Mouse (Mus musculus) MEL (cell line): ENCODE measurements around the gene Ccr6. TPM values are rescaled to one million over a fixed set of nuclear protein-coding genes. Genes with fewer than 3 reads are reported as not detected.

Source experiments
- DNase-seq: peaks from one replicate; pipeline ENCODE4 v3.0.0; 2011; ENCODE audit warnings: low read depth, low spot score
- H3K27ac ChIP-seq: 2 replicates; pipeline ENCODE4 v1.5.1; 2012; ENCODE audit warnings: low read depth, mild to moderate bottlenecking, control low read depth, low read length, moderate library complexity; ENCODE audit not compliant: control insufficient read depth
- H3K27me3 ChIP-seq, 2 experiments: fragments of 150-350 bp in 1 of 2; sonication (generic) in 1 of 2; 2 replicates each; pipeline ENCODE4 v1.6.1; 2012; ENCODE audit warnings: low read length in 2 of 2, mild to moderate bottlenecking in 2 of 2, improper control_type of control experiment in 1 of 2, moderate library complexity in 1 of 2; ENCODE audit not compliant: insufficient read depth in 2 of 2, control insufficient read depth in 1 of 2
- H3K36me3 ChIP-seq, 2 experiments: 2 replicates each; pipeline ENCODE4 v1.6.1; 2012 to 2014; ENCODE audit warnings: low read length in 2 of 2, improper control_type of control experiment in 1 of 2, inconsistent platforms in 1 of 2, mild to moderate bottlenecking in 1 of 2; ENCODE audit not compliant: insufficient read depth in 2 of 2, control insufficient read depth in 1 of 2
- H3K4me1 ChIP-seq, 2 experiments: fragments of 150-350 bp in 1 of 2; sonication (generic) in 1 of 2; 2 replicates each; pipeline ENCODE4 v1.6.1; 2012; ENCODE audit warnings: low read length in 2 of 2, improper control_type of control experiment in 1 of 2, mild to moderate bottlenecking in 1 of 2; ENCODE audit not compliant: insufficient read depth in 2 of 2, control insufficient read depth in 1 of 2
- H3K4me3 ChIP-seq, 2 experiments: fragments of 150-350 bp in 1 of 2; sonication (generic) in 1 of 2; 2 replicates each; pipeline ENCODE4 v1.5.1; 2012; ENCODE audit warnings: low read depth in 2 of 2, low read length in 2 of 2, mild to moderate bottlenecking in 2 of 2, moderate library complexity in 2 of 2, control low read depth in 1 of 2, improper control_type of control experiment in 1 of 2; ENCODE audit not compliant: control insufficient read depth in 1 of 2, insufficient read depth in 1 of 2
- H3K79me2 ChIP-seq: 2 replicates; pipeline ENCODE4 v1.6.1; 2012; ENCODE audit warnings: mild to moderate bottlenecking, low read length, moderate library complexity; ENCODE audit not compliant: control insufficient read depth, poor library complexity, insufficient read depth
- H3K9ac ChIP-seq: 2 replicates; pipeline ENCODE4 v1.6.1; 2012; ENCODE audit warnings: low read depth, mild to moderate bottlenecking, control low read depth, low read length, moderate library complexity; ENCODE audit not compliant: control insufficient read depth, poor library complexity, severe bottlenecking
- H3K9me3 ChIP-seq: fragments of 150-350 bp; sonication (generic); replicated peaks from 2 replicates; pipeline ENCODE4 v1.6.1; 2012; ENCODE audit warnings: mild to moderate bottlenecking, low read length, improper control_type of control experiment, moderate library complexity; ENCODE audit not compliant: insufficient read depth
- BHLHE40 ChIP-seq: IDR thresholded peaks from 2 replicates; pipeline ENCODE4 v1.6.1; 2012; ENCODE audit warnings: low read depth, mild to moderate bottlenecking, inconsistent platforms, low read length, improper control_type of control experiment, borderline replicate concordance
- CHD1 ChIP-seq: IDR thresholded peaks from 2 replicates; pipeline ENCODE4 v1.6.1; 2012; ENCODE audit warnings: low read depth, mild to moderate bottlenecking, inconsistent platforms, low read length, improper control_type of control experiment
- CTCF ChIP-seq, 3 experiments: IDR thresholded peaks in 2 of 3; conservative IDR thresholded peaks in 1 of 3; 2 replicates each; pipeline ENCODE4 v1.5.1; 2011 to 2012; ENCODE audit warnings: low read length in 3 of 3, low read depth in 2 of 3, mild to moderate bottlenecking in 2 of 3, improper control_type of control experiment in 1 of 3, inconsistent platforms in 1 of 3, mixed read lengths in 1 of 3, moderate library complexity in 1 of 3; ENCODE audit not compliant: control insufficient read depth in 1 of 3, insufficient read depth in 1 of 3, poor library complexity in 1 of 3, severe bottlenecking in 1 of 3
- E2F4 ChIP-seq: IDR thresholded peaks from 2 replicates; pipeline ENCODE4 v1.6.1; 2011; ENCODE audit warnings: low read depth, low read length, improper control_type of control experiment, borderline replicate concordance
- ELF1 ChIP-seq: IDR thresholded peaks from 2 replicates; pipeline ENCODE4 v1.6.1; 2014; ENCODE audit warnings: low read depth, mild to moderate bottlenecking, inconsistent platforms, low read length, improper control_type of control experiment, moderate library complexity
- ETS1 ChIP-seq: IDR thresholded peaks from 2 replicates; pipeline ENCODE4 v1.6.1; 2012; ENCODE audit warnings: low read depth, mild to moderate bottlenecking, inconsistent platforms, low read length, improper control_type of control experiment, moderate library complexity
- GABPA ChIP-seq: IDR thresholded peaks from 2 replicates; pipeline ENCODE4 v1.6.1; 2012; ENCODE audit warnings: low read depth, mild to moderate bottlenecking, inconsistent platforms, low read length, improper control_type of control experiment, moderate library complexity
- HCFC1 ChIP-seq: IDR thresholded peaks from 2 replicates; pipeline ENCODE4 v1.6.1; 2012; ENCODE audit warnings: low read depth, mild to moderate bottlenecking, inconsistent platforms, low read length, improper control_type of control experiment, moderate library complexity
- JUND ChIP-seq: IDR thresholded peaks from 2 replicates; pipeline ENCODE4 v1.6.1; 2011; ENCODE audit warnings: low read depth, mild to moderate bottlenecking, improper control_type of control experiment, low read length
- KAT2A ChIP-seq: conservative IDR thresholded peaks from 2 replicates; pipeline ENCODE4 v1.6.1; 2012; ENCODE audit warnings: low read depth, low read length, improper control_type of control experiment, inconsistent platforms
- MAX ChIP-seq: IDR thresholded peaks from 2 replicates; pipeline ENCODE4 v1.6.1; 2011; ENCODE audit warnings: low read length, improper control_type of control experiment
- MEF2A ChIP-seq: IDR thresholded peaks from 2 replicates; pipeline ENCODE4 v1.6.1; 2014; ENCODE audit warnings: low read depth, mild to moderate bottlenecking, inconsistent platforms, low read length, improper control_type of control experiment; ENCODE audit not compliant: poor library complexity, insufficient replicate concordance, severe bottlenecking; ENCODE audit errors: extremely low read depth
- MXI1 ChIP-seq: IDR thresholded peaks from 2 replicates; pipeline ENCODE4 v1.6.1; 2011; ENCODE audit warnings: mild to moderate bottlenecking, low read depth, low read length, improper control_type of control experiment
- MYB ChIP-seq: IDR thresholded peaks from 2 replicates; pipeline ENCODE4 v1.6.1; 2011; ENCODE audit warnings: mild to moderate bottlenecking, low read depth, low read length, improper control_type of control experiment
- MYC ChIP-seq: IDR thresholded peaks from 2 replicates; pipeline ENCODE4 v1.6.1; 2011; ENCODE audit warnings: low read depth, mild to moderate bottlenecking, low read length, improper control_type of control experiment, moderate library complexity
- NELFE ChIP-seq: IDR thresholded peaks from 2 replicates; pipeline ENCODE4 v1.6.1; 2011; ENCODE audit warnings: low read depth, low read length, improper control_type of control experiment
- POLR2AphosphoS5 ChIP-seq: IDR thresholded peaks from 2 replicates; pipeline ENCODE4 v1.6.1; 2012; ENCODE audit warnings: low read depth, borderline replicate concordance, mild to moderate bottlenecking, inconsistent platforms, low read length, moderate library complexity, mixed read lengths
- RCOR1 ChIP-seq: IDR thresholded peaks from 2 replicates; pipeline ENCODE4 v1.6.1; 2012; ENCODE audit warnings: low read depth, mild to moderate bottlenecking, inconsistent platforms, low read length, improper control_type of control experiment
- SIN3A ChIP-seq: IDR thresholded peaks from 2 replicates; pipeline ENCODE4 v1.6.1; 2012; ENCODE audit warnings: low read length, improper control_type of control experiment, inconsistent platforms
- SMC3 ChIP-seq: IDR thresholded peaks from 2 replicates; pipeline ENCODE4 v1.6.1; 2011; ENCODE audit warnings: low read depth, low read length, improper control_type of control experiment
- TAL1 ChIP-seq: IDR thresholded peaks from 2 replicates; pipeline ENCODE4 v1.6.1; 2012; ENCODE audit warnings: mild to moderate bottlenecking, inconsistent platforms, low read length, moderate library complexity, mixed read lengths
- UBTF ChIP-seq: IDR thresholded peaks from 2 replicates; pipeline ENCODE4 v1.6.1; 2012; ENCODE audit warnings: low read depth, mild to moderate bottlenecking, inconsistent platforms, low read length, improper control_type of control experiment, moderate library complexity, borderline replicate concordance; ENCODE audit not compliant: insufficient read depth
- USF1 ChIP-seq: IDR thresholded peaks from 2 replicates; pipeline ENCODE4 v1.6.1; 2014; ENCODE audit warnings: low read depth, mild to moderate bottlenecking, inconsistent platforms, low read length, improper control_type of control experiment, moderate library complexity
- ZMIZ1 ChIP-seq: IDR thresholded peaks from 2 replicates; pipeline ENCODE4 v1.6.1; 2012; ENCODE audit warnings: low read depth, mild to moderate bottlenecking, inconsistent platforms, low read length, improper control_type of control experiment, moderate library complexity
- ZNF384 ChIP-seq: IDR thresholded peaks from 2 replicates; pipeline ENCODE4 v1.6.1; 2012; ENCODE audit warnings: low read depth, mild to moderate bottlenecking, inconsistent platforms, low read length, improper control_type of control experiment
- polyA plus RNA-seq, 2 experiments: library from polyadenylated mRNA; stranded (reverse) in 1 of 2; unstranded in 1 of 2; fragments of >175 nt in 1 of 2; fragments of >200 nt in 1 of 2; gene quantifications; 2 replicates each; pipeline versions ENCODE4 v1.2.1 to v1.2.4; 2012; ENCODE audit warnings: low replicate concordance in 2 of 2, low read depth in 1 of 2; ENCODE audit not compliant: insufficient read length in 2 of 2, insufficient read depth in 1 of 2, missing spikeins in 1 of 2
- total RNA-seq: library from RNA; depleted of rRNA; stranded (reverse); fragments of 300-350 nt; gene quantifications from 2 replicates; pipeline ENCODE4 v1.2.3, GENCODE M21; 2012

Gene Ccr6
- total and polyA plus RNA-seq, 3 experiments: not detected

DNA sequence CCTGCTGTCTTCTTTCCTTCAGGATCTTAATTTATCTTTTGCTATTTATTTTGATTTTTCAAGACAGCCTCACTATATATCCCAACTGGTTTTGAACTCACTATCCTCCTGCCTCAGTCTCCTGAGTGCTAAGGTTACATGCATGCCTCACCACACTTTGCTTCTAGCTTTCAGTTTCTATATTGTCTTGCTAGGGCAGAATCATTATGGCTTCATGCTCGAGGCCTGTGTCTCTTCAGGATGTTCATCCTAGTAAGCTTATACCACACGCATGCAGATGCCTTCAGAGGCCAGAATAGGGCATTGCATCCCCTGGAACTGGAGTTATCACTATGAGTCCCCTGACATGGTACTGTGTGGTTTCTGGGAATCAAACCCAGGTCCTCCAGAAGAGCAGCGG, 19.1 kb downstream of the Ccr6 start:
- no peaks in the 10 kb centered on the region for H3K9me3 ChIP-seq
- H3K4me3 ChIP-seq: no peak overlapping the region
- no peak for TF ChIP-seq MXI1
- no peak for TF ChIP-seq SIN3A
- TF ChIP-seq TAL1: no peak
- TF ChIP-seq MAX: no peak
- no peak for TF ChIP-seq MYC
- no peak for TF ChIP-seq ZNF384
- no peak for TF ChIP-seq GABPA
- TF ChIP-seq UBTF: no peak
- no peak for TF ChIP-seq HCFC1
- no peak for TF ChIP-seq JUND
- TF ChIP-seq CHD1: no peak
- TF ChIP-seq CTCF (IDR thresholded peaks at IDR 0.05 in 2 of 3, conservative IDR thresholded peaks at IDR 0.05 in 1 of 3; ENCODE audit: control insufficient read depth in 1 of 3, insufficient read depth in 1 of 3, low read depth in 2 of 3, low read length in 3 of 3, poor library complexity in 1 of 3, severe bottlenecking in 1 of 3): no peak
- no peak for TF ChIP-seq MEF2A
- H3K4me1 ChIP-seq: no peaks in the 10 kb centered on the region; a peak in 1 of 4 replicates
- no peak overlapping the region for H3K9ac ChIP-seq
- no peak overlapping the region for H3K27ac ChIP-seq
- DNase-seq: no peak
- no peaks in the 10 kb centered on the region for H3K36me3 ChIP-seq
- H3K79me2 ChIP-seq: no peaks in the 10 kb centered on the region
- peaks cover 2 to 3% of the 10 kb centered on the region in 2 experiments; a peak in 3 of 4 replicates for H3K27me3 ChIP-seq

DNA sequence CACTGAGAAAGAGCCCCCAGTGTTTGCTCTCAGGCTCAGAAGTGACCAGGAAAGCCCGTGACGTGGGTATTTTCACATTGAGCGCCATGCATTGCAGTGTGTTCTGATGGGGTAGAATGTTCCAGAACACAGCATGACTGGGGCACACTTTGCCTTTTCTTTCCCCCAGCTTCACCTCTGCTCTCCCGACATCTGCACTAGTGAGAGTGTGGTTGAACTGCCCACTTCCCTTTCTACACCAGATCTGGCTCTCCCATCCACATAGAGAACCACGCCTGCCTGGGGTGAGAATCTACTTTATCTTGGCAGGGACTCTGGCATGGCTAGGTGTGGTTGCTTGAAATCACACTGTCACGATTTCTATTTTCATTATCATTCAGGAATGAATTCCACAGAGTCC, 19.7 kb downstream of the Ccr6 start:
- TF ChIP-seq BHLHE40 (no peak), ZNF384 (no peak), MYB (no peak), USF1 (no peak), JUND (no peak), SMC3 (no peak), MAX (no peak), ETS1 (no peak), POLR2AphosphoS5 (no peak), CTCF (IDR thresholded peaks at IDR 0.05 in 2 of 3, conservative IDR thresholded peaks at IDR 0.05 in 1 of 3; ENCODE audit: control insufficient read depth in 1 of 3, insufficient read depth in 1 of 3, low read depth in 2 of 3, low read length in 3 of 3, poor library complexity in 1 of 3, severe bottlenecking in 1 of 3) (no peak), ELF1 (no peak), E2F4 (no peak), ZMIZ1 (no peak), MXI1 (no peak), KAT2A (no peak), RCOR1 (no peak), TAL1 (no peak), NELFE (no peak), UBTF (no peak)
- H3K9me3 ChIP-seq: no peaks in the 10 kb centered on the region
- no peaks in the 10 kb centered on the region for H3K79me2 ChIP-seq
- H3K9ac ChIP-seq: no peak overlapping the region
- no peaks in the 10 kb centered on the region for H3K36me3 ChIP-seq
- no peak overlapping the region for H3K27ac ChIP-seq
- H3K27me3 ChIP-seq: peaks cover 1 to 2% of the 10 kb centered on the region in 2 experiments; a peak in 3 of 4 replicates
- peak; percentile 43 for DNase-seq
- H3K4me3 ChIP-seq: no peak overlapping the region
- H3K4me1 ChIP-seq: no peaks in the 10 kb centered on the region; a peak in 1 of 4 replicates
